Mouse (Mus musculus) limb, embryonic 14.5 days (tissue): ENCODE results near the gene Emg1. TPM values are rescaled to one million over a fixed set of nuclear protein-coding genes. Genes with fewer than 3 reads are reported as not detected.

ENCODE experiments used
- ATAC-seq: fragments of 200-750 bp; cut with Nextera tagmentation; 2 replicates; pipeline ENCODE4 v1.8.0; 2017; ENCODE audit warnings: low read depth, moderate number of reproducible peaks, moderate TSS enrichment; ENCODE audit not compliant: low FRiP score
- DNase-seq: peaks from one replicate; pipeline ENCODE4 v3.0.0-alpha.2; 2015; ENCODE audit warnings: low spot score
- H3K27ac ChIP-seq: fragments of 300-500 bp; sonication (generic); replicated peaks from 2 replicates; pipeline ENCODE4 v1.5.1; 2014; ENCODE audit warnings: low read depth, mild to moderate bottlenecking, low read length, moderate library complexity, mixed read lengths
- H3K27me3 ChIP-seq: fragments of 300-500 bp; sonication (generic); 2 replicates; pipeline ENCODE4 v1.6.1; 2014; ENCODE audit warnings: low read length, mixed read lengths; ENCODE audit not compliant: control insufficient read depth, insufficient read depth
- H3K36me3 ChIP-seq: fragments of 300-500 bp; sonication (generic); 2 replicates; pipeline ENCODE4 v1.6.1; 2014; ENCODE audit warnings: mild to moderate bottlenecking, low read length, moderate library complexity, mixed read lengths; ENCODE audit not compliant: control insufficient read depth, insufficient read depth
- H3K4me1 ChIP-seq: fragments of 300-500 bp; sonication (generic); 2 replicates; pipeline ENCODE4 v1.6.1; 2014; ENCODE audit warnings: antibody characterized with exemption, low read length, mixed read lengths; ENCODE audit not compliant: control insufficient read depth, insufficient read depth
- H3K4me2 ChIP-seq: fragments of 300-500 bp; sonication (generic); replicated peaks from 2 replicates; pipeline ENCODE4 v1.6.1; 2014; ENCODE audit warnings: low read depth, mild to moderate bottlenecking, low read length, moderate library complexity; ENCODE audit not compliant: severe bottlenecking
- H3K4me3 ChIP-seq: fragments of 300-500 bp; sonication (generic); replicated peaks from 2 replicates; pipeline ENCODE4 v1.5.1; 2014; ENCODE audit warnings: low read length
- H3K9ac ChIP-seq: fragments of 300-500 bp; sonication (generic); 2 replicates; pipeline ENCODE4 v1.6.1; 2014; ENCODE audit warnings: mild to moderate bottlenecking, low read depth, low read length, moderate library complexity; ENCODE audit not compliant: severe bottlenecking
- H3K9me3 ChIP-seq: fragments of 300-500 bp; sonication (generic); 2 replicates; pipeline ENCODE4 v1.6.1; 2016; ENCODE audit warnings: low read length; ENCODE audit not compliant: control insufficient read depth
- POLR2A ChIP-seq: fragments of 200-500 bp; IDR thresholded peaks from 2 replicates; pipeline ENCODE4 v1.8.0; 2012; ENCODE audit warnings: inconsistent platforms, mild to moderate bottlenecking, moderate library complexity, borderline replicate concordance; ENCODE audit not compliant: insufficient read depth, insufficient read length; ENCODE audit errors: extremely low read depth
- WGBS: fragments of 180-500 bp; shearing (Covaris S2); extraction: QIAGEN DNeasy Blood & Tissue Kit; methylation state at CpG from one replicate; pipeline ENCODE4 v1.1.7; 2014; 5-methylcytosine and 5-hydroxymethylcytosine counted together
- polyA plus RNA-seq, 2 experiments: library from polyadenylated mRNA; depleted of rRNA in 1 of 2; stranded (reverse) in 1 of 2; unstranded in 1 of 2; fragments of >200 nt; fragmentation: Nextera tagmentation in 1 of 2; extraction: Ambion mirVana in 1 of 2; gene quantifications; 2 replicates each; pipeline versions ENCODE4 v1.2.1 to v1.2.3; 2012 to 2014

The Emg1 gene
- polyA plus RNA-seq, 2 experiments = 148 to 185 TPM

- Histone ChIP-seq H3K4me2 (no peak overlapping the region), H3K9ac (no peak overlapping the region), H3K9me3 (no peaks in the 10 kb centered on the region), H3K27ac (no peak overlapping the region), H3K36me3 (peaks cover 2% of the 10 kb centered on the region; the same call in 1 of the 2 replicates), H3K27me3 (no peaks in the 10 kb centered on the region), H3K4me1 (peaks cover 5% of the 10 kb centered on the region; the same call in 1 of the 2 replicates), H3K4me3 (no peak overlapping the region)
- 95% methylated on average over 7 of the region's 7 CpGs for WGBS
- ATAC-seq = no peak
- DNase-seq = no peak
- TF ChIP-seq POLR2A = no peak
These were observed 37.4 kb downstream of the Emg1 start for GRCm38 (mm10) chr6:124674591-124674990.

DNA sequence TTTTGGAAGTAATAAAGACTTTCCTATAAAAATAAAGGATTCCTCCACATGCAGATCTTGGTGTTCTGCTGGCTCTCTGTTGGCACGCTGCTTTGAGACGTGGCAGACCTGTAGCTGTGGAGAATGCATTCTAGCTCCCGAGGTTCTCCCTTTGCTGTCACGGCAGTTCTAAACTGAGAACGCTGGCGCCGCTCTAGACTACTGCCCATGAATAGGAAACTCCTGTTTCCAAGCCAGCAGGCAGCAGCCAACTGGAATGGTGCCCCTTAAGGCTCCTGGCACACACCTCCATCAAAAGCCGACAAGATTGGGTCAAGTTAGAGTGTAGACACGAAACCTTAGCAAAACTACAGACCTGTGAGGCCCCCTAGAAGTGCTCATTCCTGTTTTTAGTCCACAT is 38.4 kb downstream of the Emg1 start:
- H3K4me1 ChIP-seq = peaks cover 5% of the 10 kb centered on the region; the same call in 1 of the 2 replicates
- H3K9me3 ChIP-seq = no peaks in the 10 kb centered on the region
- no peak overlapping the region for H3K4me2 ChIP-seq
- 75% methylated on average over 9 of the region's 9 CpGs for WGBS
- H3K27ac ChIP-seq = no peak overlapping the region
- H3K9ac ChIP-seq = no peak overlapping the region
- no peaks in the 10 kb centered on the region for H3K27me3 ChIP-seq
- no peak for TF ChIP-seq POLR2A
- no peak for DNase-seq
- H3K36me3 ChIP-seq = peaks cover 2% of the 10 kb centered on the region; the same call in 1 of the 2 replicates
- no peak overlapping the region for H3K4me3 ChIP-seq
- no peak for ATAC-seq

DNA sequence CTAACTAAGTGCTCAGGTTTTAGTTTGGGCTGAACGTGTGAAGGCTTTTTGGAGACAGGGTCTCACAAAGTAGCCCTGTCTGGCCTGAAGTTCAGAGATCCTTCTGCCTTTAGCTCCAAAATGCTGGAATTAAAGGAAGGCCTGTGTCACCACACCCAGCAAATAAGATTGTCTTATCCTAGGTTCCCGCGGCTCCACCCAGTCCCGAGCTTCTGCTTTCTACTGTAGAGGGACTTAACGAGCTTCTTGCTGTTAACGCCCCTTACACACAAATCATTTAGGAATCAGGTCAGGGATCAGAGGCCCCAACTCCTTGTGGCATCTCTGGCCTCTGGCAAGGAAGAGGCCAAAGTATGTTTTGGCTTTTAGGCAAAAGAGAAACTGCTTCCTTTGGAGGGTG is 39.9 kb downstream of the Emg1 start:
- Histone ChIP-seq H3K4me1 (peaks cover 5% of the 10 kb centered on the region; the same call in 1 of the 2 replicates), H3K9me3 (no peaks in the 10 kb centered on the region), H3K4me2 (no peak overlapping the region), H3K36me3 (peaks cover 2% of the 10 kb centered on the region; the same call in 1 of the 2 replicates), H3K9ac (no peak overlapping the region), H3K27me3 (no peaks in the 10 kb centered on the region), H3K4me3 (no peak overlapping the region), H3K27ac (no peak overlapping the region)
- ATAC-seq = no peak
- TF ChIP-seq POLR2A = no peak
- no peak for DNase-seq
- WGBS = 47% methylated on average over 6 of the region's 6 CpGs

GRCm38 (mm10) chr6:124670281-124670900 is 41.6 kb downstream of the Emg1 start:
- Histone ChIP-seq H3K27ac (no peak overlapping the region), H3K4me2 (no peak overlapping the region), H3K36me3 (peaks cover 2% of the 10 kb centered on the region; the same call in 1 of the 2 replicates), H3K9me3 (no peaks in the 10 kb centered on the region), H3K9ac (no peak overlapping the region), H3K4me3 (no peak overlapping the region), H3K27me3 (no peaks in the 10 kb centered on the region), H3K4me1 (peaks cover 5% of the 10 kb centered on the region; the same call in 1 of the 2 replicates)
- 89% methylated on average over 7 of the region's 7 CpGs for WGBS
- no peak for DNase-seq
- no peak for TF ChIP-seq POLR2A
- no peak for ATAC-seq

DNA sequence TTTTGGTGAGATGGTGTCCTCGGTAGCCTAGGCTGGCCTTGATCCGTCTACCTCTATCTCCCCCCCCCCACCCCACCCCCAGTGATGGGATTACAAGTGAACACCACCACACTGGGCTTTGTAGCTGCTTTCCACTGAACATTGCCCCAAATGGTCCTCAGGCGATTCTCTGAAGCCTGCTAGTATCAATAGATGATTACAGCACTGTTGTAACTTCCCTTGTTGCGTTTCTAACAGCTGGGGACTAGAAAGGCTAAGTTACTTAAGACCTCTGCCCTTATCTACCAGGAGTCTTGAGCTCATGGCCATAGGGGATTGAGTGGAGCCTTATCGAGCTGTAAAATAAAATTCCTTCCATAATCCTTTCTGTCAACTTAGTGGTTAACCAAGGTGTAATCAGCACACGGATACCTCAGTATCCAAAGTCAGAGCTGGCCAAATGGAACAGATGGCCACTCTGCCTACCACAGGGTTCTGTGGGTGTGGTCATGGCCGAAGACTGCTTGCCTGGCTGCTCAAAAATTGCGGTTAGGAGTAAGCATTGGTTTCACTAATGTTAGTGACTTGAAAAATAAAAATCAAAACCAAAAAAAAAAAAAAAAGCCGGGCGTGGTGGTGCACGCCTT is 42.6 kb downstream of the Emg1 start:
- H3K4me3 ChIP-seq = no peak overlapping the region
- H3K4me2 ChIP-seq = no peak overlapping the region
- H3K9ac ChIP-seq = no peak overlapping the region
- WGBS = 83% methylated on average over 11 of the region's 11 CpGs
- no peak for DNase-seq
- no peaks in the 10 kb centered on the region for H3K27me3 ChIP-seq
- TF ChIP-seq POLR2A = no peak
- no peaks in the 10 kb centered on the region for H3K9me3 ChIP-seq
- peaks cover 6% of the 10 kb centered on the region; the same call in 1 of the 2 replicates for H3K4me1 ChIP-seq
- no peak for ATAC-seq
- H3K36me3 ChIP-seq = no peaks in the 10 kb centered on the region
- no peak overlapping the region for H3K27ac ChIP-seq
